Mouse (Mus musculus) testis, adult 2 months (tissue): ENCODE results near the gene Ghdc.

ENCODE experiments used
- CTCF ChIP-seq: fragments of 200-500 bp; IDR thresholded peaks from 2 replicates; pipeline ENCODE4 v1.5.1; 2012; ENCODE audit warnings: low read depth, mild to moderate bottlenecking, inconsistent platforms, low read length, moderate library complexity; ENCODE audit not compliant: control insufficient read depth, insufficient read depth, insufficient replicate concordance
- POLR2A ChIP-seq: fragments of 200-500 bp; IDR thresholded peaks from 2 replicates; pipeline ENCODE4 v1.6.1; 2012; ENCODE audit warnings: low read depth, mild to moderate bottlenecking, inconsistent platforms, low read length, moderate library complexity; ENCODE audit not compliant: control insufficient read depth

- TF ChIP-seq CTCF (no peak), POLR2A (no peak)
These were observed 51.9 kb downstream of the Ghdc start for GRCm38 (mm10) chr11:100718866-100719265.
